Mouse (Mus musculus): ENCODE measurements around the gene Kti12. TPM values are rescaled to one million over a fixed set of nuclear protein-coding genes. Genes with fewer than 3 reads are reported as not detected.

Kti12 gene
- total and polyA plus RNA-seq, 3 experiments: 36.1 to 81.3 (median 66.0) TPM

GRCm38 (mm10) chr4:108826096-108826495 lies 21.5 kb upstream of the Kti12 start:
- H3K36me3 ChIP-seq (replicated peaks in 1 of 2; ENCODE audit: control insufficient read depth in 1 of 2, insufficient read depth in 1 of 2, low read length in 1 of 2): peaks cover 38 to 59% of the 10 kb centered on the region in 2 experiments

GRCm38 (mm10) chr4:108826643-108827042 lies 20.9 kb upstream of the Kti12 start:
- TF ChIP-seq CHD2 (IDR thresholded peaks at IDR 0.05; ENCODE audit: low read length): no peak
- TF ChIP-seq EP300 (IDR thresholded peaks at IDR 0.05; ENCODE audit: low read length): 0 out of 2 replicates have a peak, but pooled peaks have one; percentile 7
- 0 out of 2 replicates have a peak, but pooled peaks have one; percentile 74 for TF ChIP-seq CHD1 (IDR thresholded peaks at IDR 0.05; ENCODE audit: low read depth, low read length)
- no peak for TF ChIP-seq JUN (IDR thresholded peaks at IDR 0.05; ENCODE audit: insufficient read depth, low read depth, low read length)
- no peak for TF ChIP-seq CTCF (conservative IDR thresholded peaks at IDR 0.05 in 1 of 2, IDR thresholded peaks at IDR 0.05 in 1 of 2; ENCODE audit: low read depth in 2 of 2, low read length in 2 of 2)
- TF ChIP-seq TCF12 (IDR thresholded peaks at IDR 0.05; ENCODE audit: low read depth, low read length): no peak
- peak; percentile 39; the same call in 1 of the 2 replicates for TF ChIP-seq IRF4 (IDR thresholded peaks at IDR 0.05; ENCODE audit: low read depth, low read length)
- TF ChIP-seq KAT2A (IDR thresholded peaks at IDR 0.05; ENCODE audit: insufficient replicate concordance, low read length): no peak
- no peak for TF ChIP-seq NELFE (IDR thresholded peaks at IDR 0.05; ENCODE audit: low read depth, low read length)
- no peak for TF ChIP-seq MXI1 (IDR thresholded peaks at IDR 0.05; ENCODE audit: low read depth, low read length)
- TF ChIP-seq TBP (conservative IDR thresholded peaks at IDR 0.05; ENCODE audit: low read depth, low read length): no peak
- TF ChIP-seq POLR2A (IDR thresholded peaks at IDR 0.05; ENCODE audit: low read depth, low read length): no peak
- TF ChIP-seq ZNF384 (IDR thresholded peaks at IDR 0.05; ENCODE audit: low read depth, low read length): no peak
- TF ChIP-seq MYC (IDR thresholded peaks at IDR 0.05; ENCODE audit: low read depth, low read length): peak; percentile 67; the same call in 1 of the 2 replicates
- TF ChIP-seq HCFC1 (IDR thresholded peaks at IDR 0.05; ENCODE audit: low read depth, low read length): no peak
- Histone ChIP-seq H3K27me3 (replicated peaks) (no peaks in the 10 kb centered on the region), H3K4me3 (replicated peaks in 1 of 3; ENCODE audit: low read depth in 2 of 3, low read length in 2 of 3, poor library complexity in 1 of 3) (no peak overlapping the region), H3K4me2 (ENCODE audit: insufficient read depth, low read depth, poor library complexity, severe bottlenecking) (peak overlapping the region; percentile 80; the same call in 1 of the 2 replicates), H3K36me3 (replicated peaks in 1 of 2; ENCODE audit: control insufficient read depth in 1 of 2, insufficient read depth in 1 of 2, low read length in 1 of 2) (peaks cover 38 to 55% of the 10 kb centered on the region in 2 experiments), H3K9ac (ENCODE audit: insufficient read depth, low read depth) (no peak overlapping the region; the same call in 1 of the 2 replicates), H3K79me2 (replicated peaks; ENCODE audit: control insufficient read depth, extremely low read depth, insufficient read depth, poor library complexity, severe bottlenecking) (peaks cover 9% of the 10 kb centered on the region), H3K27ac (ENCODE audit: insufficient read depth, low read depth) (peak overlapping the region; percentile 61; the same call in 1 of the 2 replicates), H3K4me1 (ENCODE audit: control insufficient read depth in 1 of 2, insufficient read depth in 2 of 2) (peaks cover 8 to 47% of the 10 kb centered on the region in 2 experiments), H3K9me3 (replicated peaks; ENCODE audit: low read length) (no peaks in the 10 kb centered on the region)
- in situ Hi-C loops (cut with MboI; ENCODE audit: low pct_ligation_motif_present, low pct_unique_long_range_greater_than_20kb, low sequenced_read_pairs): no loop called here
- dilution Hi-C loops (cut with MboI; ENCODE audit: extremely low pct_ligation_motif_present, extremely low pct_unique_long_range_greater_than_20kb, low sequenced_read_pairs): no loop called here
- peak; percentile 42 for DNase-seq (ENCODE audit: extremely low read depth)

More at GRCm38 (mm10) chr4:108826096-108826495, 21.5 kb upstream of the Kti12 start:
- H3K27ac ChIP-seq (ENCODE audit: insufficient read depth, low read depth): peak overlapping the region; percentile 87
- TF ChIP-seq E2F4 (IDR thresholded peaks at IDR 0.05; ENCODE audit: insufficient replicate concordance, low read depth, low read length): no peak
- TF ChIP-seq MEF2A (IDR thresholded peaks at IDR 0.05; ENCODE audit: borderline replicate concordance, low read depth, low read length): no peak
- no peak for TF ChIP-seq NRF1 (IDR thresholded peaks at IDR 0.05; ENCODE audit: low read depth, low read length)
- no peak for TF ChIP-seq EP300 (IDR thresholded peaks at IDR 0.05; ENCODE audit: low read length)
- no peaks in the 10 kb centered on the region for H3K9me3 ChIP-seq (replicated peaks; ENCODE audit: low read length)
- no peak for DNase-seq (ENCODE audit: extremely low read depth)
- dilution Hi-C loops (cut with MboI; ENCODE audit: extremely low pct_ligation_motif_present, extremely low pct_unique_long_range_greater_than_20kb, low sequenced_read_pairs) (no loop called here), in situ Hi-C loops (cut with MboI; ENCODE audit: low pct_ligation_motif_present, low pct_unique_long_range_greater_than_20kb, low sequenced_read_pairs) (no loop called here)
- peaks cover 7% of the 10 kb centered on the region for H3K79me2 ChIP-seq (replicated peaks; ENCODE audit: control insufficient read depth, extremely low read depth, insufficient read depth, poor library complexity, severe bottlenecking)
- H3K27me3 ChIP-seq (replicated peaks): no peaks in the 10 kb centered on the region
- H3K4me1 ChIP-seq (ENCODE audit: control insufficient read depth in 1 of 2, insufficient read depth in 2 of 2): peaks cover 8 to 41% of the 10 kb centered on the region in 2 experiments
- peak overlapping the region; percentile 22; the same call in 1 of the 2 replicates for H3K4me2 ChIP-seq (ENCODE audit: insufficient read depth, low read depth, poor library complexity, severe bottlenecking)
- H3K4me3 ChIP-seq (replicated peaks in 1 of 3; ENCODE audit: low read depth in 2 of 3, low read length in 2 of 3, poor library complexity in 1 of 3): no peak overlapping the region
- H3K9ac ChIP-seq (ENCODE audit: insufficient read depth, low read depth): peak overlapping the region; percentile 24; the same call in 1 of the 2 replicates

Measured in CH12.LX (cell line).